Mouse (Mus musculus) brain, embryonic 14.5 days (tissue): ENCODE measurements at regions not wholly inside any gene's neighbourhood (a gene's known extent, or its start where the extent isn't known, plus 50 kb on each side); places are given as distances from the start of the nearest gene placed in this dataset.

ENCODE experiments used
- CTCF ChIP-seq: fragments of 200-500 bp; IDR thresholded peaks from 2 replicates; pipeline ENCODE4 v1.5.1; 2012; ENCODE audit warnings: inconsistent platforms, mild to moderate bottlenecking, moderate library complexity, borderline replicate concordance; ENCODE audit not compliant: insufficient read depth, insufficient read length; ENCODE audit errors: extremely low read depth
- POLR2A ChIP-seq: fragments of 200-500 bp; IDR thresholded peaks from 2 replicates; pipeline ENCODE4 v1.6.1; 2012; ENCODE audit warnings: mild to moderate bottlenecking, inconsistent platforms, borderline replicate concordance; ENCODE audit not compliant: poor library complexity, insufficient read depth, insufficient read length, severe bottlenecking; ENCODE audit errors: extremely low read depth

- TF ChIP-seq POLR2A: no peak
- TF ChIP-seq CTCF: no peak
These were observed 59.3 kb upstream of the Barx2 start for GRCm38 (mm10) chr9:31972629-31972993.
